Mouse (Mus musculus) kidney, adult 9 months (tissue): ENCODE data around the gene Drc7.
"Not testable (repeated sequence)": the region's sequence is repeated elsewhere in the genome, so short reads cannot be mapped to it uniquely, and the experiment has no call there.

Experiments used
- DNase-seq: peaks from one replicate; pipeline ENCODE4 v3.0.0; 2022

The Drc7 gene

GRCm38 (mm10) chr8:95054927-95055510 lies at the start of gene Drc7:
Gene Drc7 (plus strand): TSS chr8:95055103.
- DNase-seq: peak; percentile 13

- DNase-seq: no peak
Measured at GRCm38 (mm10) chr8:95012442-95012919, 42.4 kb upstream of the Drc7 start.

- DNase-seq: no peak
Measured at GRCm38 (mm10) chr8:95015866-95016265, 39.0 kb upstream of the Drc7 start.

GRCm38 (mm10) chr8:95016684-95017083 lies 38.2 kb upstream of the Drc7 start:
- DNase-seq: no peak

GRCm38 (mm10) chr8:95017451-95017850 lies 37.5 kb upstream of the Drc7 start, which contains the start of gene Adgrg3:
Gene Adgrg3 (plus strand): TSS chr8:95017692.
- DNase-seq: no peak

GRCm38 (mm10) chr8:95017969-95018635 lies 36.8 kb upstream of the Drc7 start:
- DNase-seq: no peak

GRCm38 (mm10) chr8:95020293-95020777 lies 34.6 kb upstream of the Drc7 start:
- no peak for DNase-seq

- DNase-seq: no peak
Measured at GRCm38 (mm10) chr8:95020821-95021220, 34.1 kb upstream of the Drc7 start.

GRCm38 (mm10) chr8:95023201-95023600 lies 31.7 kb upstream of the Drc7 start:
- no peak for DNase-seq

GRCm38 (mm10) chr8:95024387-95024786 lies 30.5 kb upstream of the Drc7 start:
- no peak for DNase-seq

- peak; percentile 35 for DNase-seq
Measured at GRCm38 (mm10) chr8:95025421-95025820, 29.5 kb upstream of the Drc7 start.

- DNase-seq: not testable (repeated sequence)
Measured at GRCm38 (mm10) chr8:95028391-95028790, 26.5 kb upstream of the Drc7 start.

GRCm38 (mm10) chr8:95037106-95037925 lies 17.6 kb upstream of the Drc7 start:
- peak; percentile 27 for DNase-seq

GRCm38 (mm10) chr8:95041883-95042784 lies 12.8 kb upstream of the Drc7 start:
- DNase-seq: peak; percentile 41

GRCm38 (mm10) chr8:95044811-95045210 lies 10.1 kb upstream of the Drc7 start:
- no peak for DNase-seq

- no peak for DNase-seq
Measured at GRCm38 (mm10) chr8:95046982-95047381, 7.9 kb upstream of the Drc7 start.

- no peak for DNase-seq
Measured at GRCm38 (mm10) chr8:95047884-95048680, 6.8 kb upstream of the Drc7 start.

GRCm38 (mm10) chr8:95049636-95050035 lies 5.3 kb upstream of the Drc7 start:
- no peak for DNase-seq

GRCm38 (mm10) chr8:95054438-95054837 lies 465 bp upstream of the Drc7 start:
- DNase-seq: no peak

GRCm38 (mm10) chr8:95056414-95056813 lies 1.5 kb downstream of the Drc7 start:
- no peak for DNase-seq

- DNase-seq: no peak
Measured at GRCm38 (mm10) chr8:95058661-95059060, 3.8 kb downstream of the Drc7 start.
